Mouse (Mus musculus): ENCODE results near the gene Samsn1. TPM values are rescaled to one million over a fixed set of nuclear protein-coding genes. Genes with fewer than 3 reads are reported as not detected.

The Samsn1 gene
- polyA plus RNA-seq, 1 experiment from 2014 or later, result not detected

DNA sequence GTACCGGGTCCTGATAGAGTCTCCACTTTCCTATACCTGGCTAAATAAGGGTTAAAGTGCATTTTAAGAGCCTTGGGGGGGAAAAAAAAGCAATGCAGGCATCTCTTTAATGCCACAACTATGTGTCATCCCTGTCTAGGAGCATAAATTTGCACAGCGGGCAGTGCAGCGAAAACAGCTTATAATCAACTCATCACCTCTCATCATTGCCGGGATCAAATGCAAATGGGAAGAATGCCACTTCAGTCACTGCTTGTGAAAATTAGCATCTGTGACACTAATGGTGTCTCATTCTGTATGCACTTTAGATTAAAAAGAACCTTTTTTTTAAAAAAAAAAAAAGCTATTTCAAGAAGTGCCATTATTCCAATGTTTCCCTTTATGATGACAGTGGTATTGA, 118.0 kb downstream of the Samsn1 start:
- CTCF ChIA-PET, result no interaction called here
- DNase-seq (ENCODE audit: low read depth, low spot score), result no peak
- POLR2A ChIA-PET, result no interaction called here
- TF ChIP-seq CTCF (IDR thresholded peaks at IDR 0.05), result no peak
- in situ Hi-C loops (cut with MboI; ENCODE audit: low pct_unique_long_range_greater_than_20kb), result no loop called here
- ATAC-seq, result no peak
- peaks cover 19% of the 10 kb centered on the region for H3K27me3 ChIP-seq

DNA sequence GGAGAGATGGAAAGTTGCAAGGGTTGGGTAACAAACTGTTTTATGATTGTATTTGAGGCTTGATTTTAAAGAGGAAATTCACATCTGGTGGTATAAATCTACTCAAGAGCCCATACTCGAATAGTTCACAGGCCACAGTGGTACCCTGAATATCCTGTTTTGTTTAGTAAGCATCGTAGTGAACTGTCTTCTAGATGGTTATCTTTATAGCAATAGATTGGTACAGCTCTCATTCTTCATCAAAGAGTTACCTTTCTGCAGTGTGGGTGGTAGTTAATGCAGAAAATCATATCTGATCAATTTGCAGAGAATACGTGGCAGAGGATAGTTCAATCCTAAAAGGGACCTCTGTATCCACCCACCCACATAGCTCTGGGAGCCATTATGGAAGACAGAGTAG, 119.1 kb downstream of the Samsn1 start:
- in situ Hi-C loops (cut with MboI; ENCODE audit: low pct_unique_long_range_greater_than_20kb), result no loop called here
- ChIA-PET POLR2A (no interaction called here), CTCF (no interaction called here)
- H3K27me3 ChIP-seq, result peaks cover 15% of the 10 kb centered on the region
- TF ChIP-seq CTCF (IDR thresholded peaks at IDR 0.05), result no peak
- no peak for DNase-seq (ENCODE audit: low read depth, low spot score)
- ATAC-seq, result no peak

DNA sequence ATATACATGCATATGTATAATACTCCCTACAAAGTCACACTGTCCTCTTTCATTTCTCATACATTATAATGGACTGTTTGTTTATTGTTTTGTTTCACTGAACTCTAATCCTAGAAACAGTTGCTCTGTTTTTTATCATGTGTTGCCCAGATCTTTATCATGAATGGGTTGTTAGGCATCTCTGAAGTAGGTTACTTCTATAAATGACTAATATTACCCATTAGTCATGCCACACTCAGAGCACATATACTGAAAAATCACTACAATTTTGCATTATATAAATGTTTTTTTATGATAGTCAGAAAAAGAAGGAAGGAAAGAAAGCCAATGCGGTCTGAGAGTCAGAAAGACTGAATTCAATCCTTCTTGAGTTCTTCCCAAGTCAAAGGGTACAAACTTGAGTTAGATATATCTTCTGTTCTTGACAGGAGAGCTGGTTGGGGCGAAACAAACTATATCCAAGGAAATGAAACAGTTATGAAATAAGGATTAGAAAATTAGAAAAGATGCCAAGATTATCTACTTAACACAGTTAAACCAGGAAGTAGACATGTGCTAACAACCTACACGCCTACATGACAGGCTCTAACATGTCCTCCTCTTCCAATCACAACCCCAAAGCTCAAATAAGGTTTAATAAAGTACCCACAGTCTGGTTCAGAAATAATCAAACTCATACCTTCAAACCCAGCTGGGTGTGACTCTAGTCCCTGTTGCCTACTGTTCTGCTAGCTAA, 122.0 kb downstream of the Samsn1 start:
- ChIA-PET CTCF (no interaction called here), POLR2A (no interaction called here)
- no peak for TF ChIP-seq CTCF (IDR thresholded peaks at IDR 0.05)
- no peak for ATAC-seq
- in situ Hi-C loops (cut with MboI; ENCODE audit: low pct_unique_long_range_greater_than_20kb), result no loop called here
- no peak for DNase-seq (ENCODE audit: low read depth, low spot score)
- peaks cover 7% of the 10 kb centered on the region for H3K27me3 ChIP-seq

DNA sequence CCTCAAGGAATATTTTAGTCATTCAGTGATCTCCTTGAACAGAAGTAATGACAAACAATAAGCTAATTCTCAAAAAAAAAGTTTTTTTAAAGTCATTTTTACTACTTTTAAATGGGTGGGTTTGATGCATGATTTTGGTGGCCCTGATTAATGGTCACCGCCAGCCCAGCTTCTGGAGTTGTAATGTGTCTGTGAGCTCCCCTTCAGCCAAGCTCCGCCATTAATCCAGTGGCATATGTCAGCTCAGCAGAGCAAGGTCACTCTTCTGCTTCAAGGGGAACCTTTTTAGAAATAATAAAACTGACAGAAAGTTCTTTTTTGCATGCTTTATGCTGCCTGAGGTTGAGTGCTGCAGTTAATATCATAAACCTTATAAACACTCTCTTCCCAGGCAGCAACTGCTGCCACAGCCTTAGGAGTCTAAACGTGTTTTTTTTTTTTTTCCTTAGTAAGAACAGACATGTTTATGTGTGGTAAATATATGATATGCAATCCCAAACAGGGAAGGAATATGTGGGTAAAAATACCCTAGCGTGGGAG, 124.2 kb downstream of the Samsn1 start:
- in situ Hi-C loops (cut with MboI; ENCODE audit: low pct_unique_long_range_greater_than_20kb), result no loop called here
- ATAC-seq (no peak), DNase-seq (ENCODE audit: low read depth, low spot score) (no peak)
- POLR2A ChIA-PET, result no interaction called here
- TF ChIP-seq CTCF (IDR thresholded peaks at IDR 0.05), result no peak
- CTCF ChIA-PET, result interaction anchor here (1.7 kb wide), 1 partner anchor 13 kb away, joined by 5 read pairs; no protein-coding TSS in a partner anchor
- peaks cover 7% of the 10 kb centered on the region for H3K27me3 ChIP-seq

DNA sequence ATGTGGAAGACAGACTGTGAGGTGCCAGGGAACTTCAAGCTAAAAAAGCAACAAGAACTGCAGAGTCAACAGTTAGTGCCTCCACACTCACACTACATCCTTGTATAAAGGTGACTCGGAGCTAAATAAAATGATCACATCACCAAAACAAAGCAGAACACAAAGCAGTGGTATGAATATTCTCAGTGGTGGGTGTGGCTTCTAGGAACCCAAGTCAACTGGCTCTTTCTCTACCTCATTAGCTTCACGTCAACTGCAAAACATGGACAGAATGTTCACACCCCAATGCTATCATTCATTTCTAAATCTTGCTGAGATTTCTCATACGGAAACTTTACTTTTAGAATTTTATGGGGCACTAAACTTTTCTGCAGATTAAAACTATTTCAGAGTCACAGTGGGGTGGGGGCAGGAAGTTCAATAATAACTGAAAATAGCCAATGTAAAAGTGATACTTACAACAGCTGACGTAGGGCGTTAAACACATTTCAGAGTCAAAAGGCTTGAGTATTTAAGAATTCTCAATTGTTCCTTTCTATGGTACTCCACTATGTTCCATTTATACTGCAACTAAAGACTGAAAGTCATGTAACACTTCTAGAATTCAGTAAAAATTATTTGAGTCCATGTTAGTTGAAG, 127.7 kb downstream of the Samsn1 start:
- TF ChIP-seq CTCF (IDR thresholded peaks at IDR 0.05), result no peak
- in situ Hi-C loops (cut with MboI; ENCODE audit: low pct_unique_long_range_greater_than_20kb), result no loop called here
- ATAC-seq (no peak), DNase-seq (ENCODE audit: low read depth, low spot score) (no peak)
- CTCF ChIA-PET, result interaction anchor here (1.6 kb wide), 1 partner anchor 24 kb away, joined by 5 read pairs; no protein-coding TSS in a partner anchor
- H3K27me3 ChIP-seq, result peaks cover 10% of the 10 kb centered on the region
- POLR2A ChIA-PET, result no interaction called here

DNA sequence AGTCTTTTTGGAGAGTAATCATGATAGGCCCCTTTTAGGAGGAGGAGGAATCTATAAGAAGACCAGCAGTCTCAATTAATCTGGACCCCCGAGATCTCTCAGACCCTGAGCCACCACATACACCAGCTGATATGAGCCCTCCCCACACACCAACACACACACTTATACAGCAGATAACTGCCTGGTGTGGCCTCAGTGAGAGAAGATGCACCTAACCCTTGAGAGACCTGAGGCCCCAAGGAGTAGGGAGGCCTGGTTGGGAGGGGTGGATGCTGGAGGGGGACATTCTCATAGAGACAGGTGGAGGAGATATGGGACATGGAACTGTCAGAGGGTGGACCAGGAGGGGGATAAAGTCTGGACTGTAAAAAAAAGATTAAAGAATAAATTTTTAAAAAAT, 128.6 kb downstream of the Samsn1 start:
- H3K27me3 ChIP-seq, result peaks cover 10% of the 10 kb centered on the region
- in situ Hi-C loops (cut with MboI; ENCODE audit: low pct_unique_long_range_greater_than_20kb), result no loop called here
- ATAC-seq (no peak), DNase-seq (ENCODE audit: low read depth, low spot score) (no peak)
- POLR2A ChIA-PET, result interaction anchor here (0.6 kb wide), 1 partner anchor 1174 kb away, joined by 4 read pairs; no protein-coding TSS in a partner anchor
- no peak for TF ChIP-seq CTCF (IDR thresholded peaks at IDR 0.05)
- CTCF ChIA-PET, result no interaction called here

DNA sequence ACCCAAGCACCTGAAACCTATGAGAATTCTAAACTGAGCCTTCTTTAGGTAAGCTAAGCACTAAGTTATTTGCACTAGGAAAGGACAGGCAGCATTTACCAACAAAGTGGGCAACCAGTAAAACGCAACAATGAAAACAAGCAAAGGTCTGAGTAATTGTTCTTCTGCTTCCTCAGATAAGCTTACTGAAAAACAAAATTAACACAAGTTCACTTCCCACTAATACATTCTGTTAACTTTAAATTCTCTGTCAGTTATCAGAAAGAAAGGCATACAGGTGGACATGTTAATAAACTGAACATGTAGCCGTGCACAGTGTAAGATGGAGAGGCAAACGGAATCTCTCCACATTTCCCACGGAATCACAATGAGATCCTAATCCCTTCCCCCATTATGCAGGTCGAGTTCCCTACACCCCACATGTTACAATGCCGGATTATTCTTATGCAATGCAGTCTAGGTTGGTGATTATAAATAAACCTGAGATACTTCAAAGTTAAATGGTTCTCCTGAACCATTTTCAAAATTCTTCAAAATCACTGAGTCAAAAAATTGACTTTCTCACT, 132.9 kb downstream of the Samsn1 start:
- no peak for DNase-seq (ENCODE audit: low read depth, low spot score)
- ChIA-PET POLR2A (no interaction called here), CTCF (interaction anchor here (1.0 kb wide), 1 partner anchor 16 kb away, joined by 3 read pairs; no protein-coding TSS in a partner anchor)
- TF ChIP-seq CTCF (IDR thresholded peaks at IDR 0.05), result no peak
- in situ Hi-C loops (cut with MboI; ENCODE audit: low pct_unique_long_range_greater_than_20kb), result no loop called here
- peaks cover 10% of the 10 kb centered on the region for H3K27me3 ChIP-seq
- ATAC-seq, result no peak

DNA sequence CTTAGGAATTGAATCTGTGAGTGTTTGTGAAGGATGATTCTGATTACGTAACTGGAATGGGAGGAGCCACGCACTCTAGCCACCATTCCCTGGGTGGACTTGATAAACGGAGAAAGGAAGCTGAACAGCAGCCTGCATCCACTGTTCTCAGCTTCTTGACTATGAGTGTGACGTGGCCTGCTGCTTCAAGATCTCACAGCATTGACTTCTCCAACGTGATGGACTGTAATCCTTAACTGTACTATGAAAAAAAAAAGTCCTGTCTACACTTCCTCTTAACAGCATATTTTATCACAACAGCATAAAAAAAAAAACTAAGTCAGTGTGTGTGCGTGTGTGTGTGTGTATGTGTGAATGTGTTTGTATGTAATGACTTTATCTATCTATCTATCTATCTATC, 134.9 kb downstream of the Samsn1 start:
- ATAC-seq (no peak), DNase-seq (ENCODE audit: low read depth, low spot score) (no peak)
- H3K27me3 ChIP-seq, result peaks cover 7% of the 10 kb centered on the region
- POLR2A ChIA-PET, result no interaction called here
- no peak for TF ChIP-seq CTCF (IDR thresholded peaks at IDR 0.05)
- in situ Hi-C loops (cut with MboI; ENCODE audit: low pct_unique_long_range_greater_than_20kb), result no loop called here
- CTCF ChIA-PET, result no interaction called here

DNA sequence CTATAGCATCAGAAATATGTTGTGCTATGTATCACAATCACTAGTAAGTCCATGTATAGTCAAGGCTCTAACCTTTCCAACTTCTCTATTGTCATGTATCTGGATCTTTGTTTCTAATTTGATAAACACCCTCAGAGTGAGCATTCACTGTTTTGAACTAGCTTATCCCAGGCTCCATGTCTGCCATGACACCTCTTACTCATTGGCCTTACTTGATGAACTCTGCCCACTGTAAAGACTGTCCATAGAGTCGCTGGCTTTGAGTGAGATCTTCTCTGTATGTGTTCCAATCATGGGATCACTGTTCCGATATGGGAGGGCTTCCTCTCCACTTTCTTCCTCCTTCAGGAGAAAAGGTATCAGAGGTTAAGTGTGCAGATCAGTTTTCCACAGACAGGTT, 143.2 kb downstream of the Samsn1 start:
- ATAC-seq (no peak), DNase-seq (ENCODE audit: low read depth, low spot score) (no peak)
- ChIA-PET POLR2A (no interaction called here), CTCF (no interaction called here)
- in situ Hi-C loops (cut with MboI; ENCODE audit: low pct_unique_long_range_greater_than_20kb), result no loop called here
- H3K27me3 ChIP-seq, result peaks cover 9% of the 10 kb centered on the region
- no peak for TF ChIP-seq CTCF (IDR thresholded peaks at IDR 0.05)

DNA sequence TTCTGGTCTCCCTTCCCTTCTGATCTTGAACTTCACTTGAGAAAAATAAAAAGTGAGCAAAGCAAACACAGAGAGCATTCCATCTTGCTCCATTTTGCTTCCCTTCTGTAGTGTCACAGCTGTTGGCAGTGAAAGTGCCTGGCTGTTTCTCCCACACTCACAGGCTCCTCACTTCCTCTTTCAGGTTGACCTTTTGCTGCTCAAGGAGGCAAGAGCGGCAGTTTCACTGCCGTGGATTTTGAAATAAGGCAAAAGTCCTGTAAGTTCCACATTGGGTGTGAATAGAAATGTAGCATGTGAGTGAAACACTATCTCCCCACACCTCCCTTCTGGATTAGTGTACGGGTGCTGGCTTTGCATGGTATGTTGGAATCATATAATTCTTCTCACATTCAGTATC, 144.9 kb downstream of the Samsn1 start:
- ATAC-seq (no peak), DNase-seq (ENCODE audit: low read depth, low spot score) (no peak)
- in situ Hi-C loops (cut with MboI; ENCODE audit: low pct_unique_long_range_greater_than_20kb), result no loop called here
- H3K27me3 ChIP-seq, result peaks cover 9% of the 10 kb centered on the region
- TF ChIP-seq CTCF (IDR thresholded peaks at IDR 0.05), result no peak
- POLR2A ChIA-PET, result no interaction called here
- CTCF ChIA-PET, result no interaction called here

DNA sequence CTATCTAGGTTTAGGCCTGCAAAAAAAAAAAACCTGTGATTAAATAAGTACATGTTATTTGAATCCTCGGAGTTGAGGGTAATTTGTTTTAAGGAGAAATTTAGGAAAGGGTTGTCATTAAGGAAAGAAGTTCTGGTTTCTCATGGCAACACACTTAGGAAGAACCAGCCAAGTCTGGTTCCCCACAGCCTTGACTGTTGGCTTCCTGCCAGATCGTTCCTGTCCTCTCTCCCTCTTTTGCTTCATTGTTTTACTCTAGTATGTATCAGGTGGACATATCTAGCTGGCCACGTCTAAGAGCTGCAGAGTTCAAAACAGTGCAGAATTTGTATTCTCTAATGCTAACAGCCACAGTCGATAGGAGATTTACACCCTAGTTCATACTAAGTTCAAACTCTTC, 146.2 kb downstream of the Samsn1 start:
- no peak for DNase-seq (ENCODE audit: low read depth, low spot score)
- ATAC-seq, result no peak
- ChIA-PET CTCF (no interaction called here), POLR2A (no interaction called here)
- in situ Hi-C loops (cut with MboI; ENCODE audit: low pct_unique_long_range_greater_than_20kb), result no loop called here
- peaks cover 9% of the 10 kb centered on the region for H3K27me3 ChIP-seq
- no peak for TF ChIP-seq CTCF (IDR thresholded peaks at IDR 0.05)

Measured in Patski (cell line).